Mouse (Mus musculus) midbrain, embryonic 12.5 days (tissue): ENCODE data around the gene Traf3ip1. TPM values are rescaled to one million over a fixed set of nuclear protein-coding genes. Genes with fewer than 3 reads are reported as not detected.

Experiments used
- ATAC-seq: fragments of 200-750 bp; cut with Nextera tagmentation; 2 replicates; pipeline ENCODE4 v1.8.0; 2017; ENCODE audit warnings: low read depth, moderate TSS enrichment, moderate library complexity; ENCODE audit not compliant: low FRiP score
- H3K27ac ChIP-seq: fragments of 300-500 bp; sonication (generic); replicated peaks from 2 replicates; pipeline ENCODE4 v1.5.1; 2016; ENCODE audit warnings: mild to moderate bottlenecking
- H3K27me3 ChIP-seq: fragments of 300-500 bp; sonication (generic); 2 replicates; pipeline ENCODE4 v1.6.1; 2016; ENCODE audit warnings: mild to moderate bottlenecking
- H3K36me3 ChIP-seq: fragments of 300-500 bp; sonication (generic); 2 replicates; pipeline ENCODE4 v1.6.1; 2016
- H3K4me1 ChIP-seq: fragments of 300-500 bp; sonication (generic); 2 replicates; pipeline ENCODE4 v1.6.1; 2016
- H3K4me2 ChIP-seq: fragments of 300-500 bp; sonication (generic); replicated peaks from 2 replicates; pipeline ENCODE4 v1.6.1; 2016; ENCODE audit warnings: mild to moderate bottlenecking, moderate library complexity
- H3K4me3 ChIP-seq: fragments of 300-500 bp; sonication (generic); 2 replicates; pipeline ENCODE4 v1.5.1; 2016; ENCODE audit warnings: mild to moderate bottlenecking
- H3K9ac ChIP-seq: fragments of 300-500 bp; sonication (generic); replicated peaks from 2 replicates; pipeline ENCODE4 v1.6.1; 2016; ENCODE audit warnings: mild to moderate bottlenecking, moderate library complexity
- H3K9me3 ChIP-seq: fragments of 300-500 bp; sonication (generic); 2 replicates; pipeline ENCODE4 v1.6.1; 2016; ENCODE audit warnings: mild to moderate bottlenecking
- WGBS: fragments of 180-500 bp; shearing (Covaris S2); methylation state at CpG from one replicate; pipeline ENCODE4 v1.1.7; 2016; 5-methylcytosine and 5-hydroxymethylcytosine counted together
- polyA plus RNA-seq: library from polyadenylated mRNA; unstranded; fragments of >200 nt; fragmentation: Nextera tagmentation; extraction: Ambion mirVana; gene quantifications from 2 replicates; pipeline ENCODE4 v1.2.1, GENCODE M21; 2016

Traf3ip1 gene
- polyA plus RNA-seq, 1 experiment from 2014 or later: 12.6 TPM

- no peak for ATAC-seq
- Histone ChIP-seq H3K9me3 (no peaks in the 10 kb centered on the region), H3K27ac (0 out of 2 replicates have a peak overlapping the region, but pooled peaks have one; percentile 0), H3K4me3 (no peak overlapping the region), H3K27me3 (peaks cover 23% of the 10 kb centered on the region), H3K4me1 (peaks cover 35% of the 10 kb centered on the region), H3K4me2 (no peak overlapping the region), H3K36me3 (no peaks in the 10 kb centered on the region), H3K9ac (no peak overlapping the region)
- 27% methylated on average over 11 of the region's 11 CpGs for WGBS
Measured at GRCm38 (mm10) chr1:91456301-91456801, 38.1 kb upstream of the Traf3ip1 start.

GRCm38 (mm10) chr1:91457116-91457515 lies 37.3 kb upstream of the Traf3ip1 start:
- WGBS: 87% methylated on average over 4 of the region's 4 CpGs
- no peaks in the 10 kb centered on the region for H3K9me3 ChIP-seq
- H3K4me3 ChIP-seq: no peak overlapping the region
- H3K4me1 ChIP-seq: peaks cover 35% of the 10 kb centered on the region
- H3K27ac ChIP-seq: no peak overlapping the region
- H3K27me3 ChIP-seq: peaks cover 23% of the 10 kb centered on the region
- ATAC-seq: no peak
- H3K9ac ChIP-seq: no peak overlapping the region
- H3K36me3 ChIP-seq: no peaks in the 10 kb centered on the region
- H3K4me2 ChIP-seq: no peak overlapping the region

GRCm38 (mm10) chr1:91457698-91458097 lies 36.7 kb upstream of the Traf3ip1 start:
- 82% methylated on average over 5 of the region's 5 CpGs for WGBS
- Histone ChIP-seq H3K9me3 (no peaks in the 10 kb centered on the region), H3K27ac (no peak overlapping the region), H3K4me3 (no peak overlapping the region), H3K27me3 (peaks cover 23% of the 10 kb centered on the region), H3K4me2 (peak overlapping the region; percentile 77), H3K9ac (peak overlapping the region; percentile 60; the same call in 1 of the 2 replicates), H3K4me1 (peaks cover 35% of the 10 kb centered on the region), H3K36me3 (no peaks in the 10 kb centered on the region)
- no peak for ATAC-seq

- ATAC-seq: no peak
- 29% methylated on average over 8 of the region's 8 CpGs for WGBS
- H3K4me3 ChIP-seq: peak overlapping the region; percentile 69
- H3K9ac ChIP-seq: peak overlapping the region; percentile 60
- peak overlapping the region; percentile 77 for H3K4me2 ChIP-seq
- no peak overlapping the region for H3K27ac ChIP-seq
- peaks cover 35% of the 10 kb centered on the region for H3K4me1 ChIP-seq
- H3K36me3 ChIP-seq: no peaks in the 10 kb centered on the region
- no peaks in the 10 kb centered on the region for H3K9me3 ChIP-seq
- peaks cover 25% of the 10 kb centered on the region for H3K27me3 ChIP-seq
Measured at GRCm38 (mm10) chr1:91458223-91458861, 36.1 kb upstream of the Traf3ip1 start.

GRCm38 (mm10) chr1:91459059-91459809 lies 35.2 kb upstream of the Traf3ip1 start, which contains the start of gene Per2:
Per2 (minus strand) TSS chr1:91459324.
- Histone ChIP-seq H3K27ac (peak within 1 kb of the TSS; percentile 58), H3K9ac (peak within 1 kb of the TSS; percentile 60), H3K4me3 (peak within 1 kb of the TSS; percentile 69), H3K36me3 (no peaks in the 10 kb centered on the region), H3K4me2 (peak within 1 kb of the TSS; percentile 77), H3K27me3 (peaks cover 30% of the 10 kb centered on the region), H3K4me1 (peaks cover 35% of the 10 kb centered on the region), H3K9me3 (no peaks in the 10 kb centered on the region)
- WGBS: under 1% methylated on average over 91 of the region's 91 CpGs
- peak; percentile 97 for ATAC-seq

- no peak for ATAC-seq
- Histone ChIP-seq H3K4me1 (peaks cover 35% of the 10 kb centered on the region), H3K27me3 (peaks cover 30% of the 10 kb centered on the region), H3K27ac (peak overlapping the region; percentile 58), H3K4me3 (peak overlapping the region; percentile 69), H3K9me3 (no peaks in the 10 kb centered on the region), H3K4me2 (peak overlapping the region; percentile 77), H3K9ac (peak overlapping the region; percentile 41), H3K36me3 (no peaks in the 10 kb centered on the region)
- 43% methylated on average over 7 of the region's 7 CpGs for WGBS
Measured at GRCm38 (mm10) chr1:91460069-91460468, 34.4 kb upstream of the Traf3ip1 start.

- Histone ChIP-seq H3K4me1 (peaks cover 31% of the 10 kb centered on the region), H3K9me3 (no peaks in the 10 kb centered on the region), H3K27ac (no peak overlapping the region), H3K36me3 (no peaks in the 10 kb centered on the region), H3K9ac (no peak overlapping the region), H3K27me3 (peaks cover 30% of the 10 kb centered on the region), H3K4me2 (no peak overlapping the region), H3K4me3 (no peak overlapping the region)
- WGBS: 36% methylated on average over 4 of the region's 4 CpGs
- no peak for ATAC-seq
Measured at GRCm38 (mm10) chr1:91460564-91460963, 33.9 kb upstream of the Traf3ip1 start.

- no peak overlapping the region for H3K27ac ChIP-seq
- no peaks in the 10 kb centered on the region for H3K9me3 ChIP-seq
- WGBS: 86% methylated on average over 13 of the region's 13 CpGs
- H3K4me2 ChIP-seq: no peak overlapping the region
- H3K9ac ChIP-seq: no peak overlapping the region
- no peaks in the 10 kb centered on the region for H3K36me3 ChIP-seq
- ATAC-seq: no peak
- peaks cover 10% of the 10 kb centered on the region for H3K4me1 ChIP-seq
- no peak overlapping the region for H3K4me3 ChIP-seq
- peaks cover 14% of the 10 kb centered on the region for H3K27me3 ChIP-seq
Measured at GRCm38 (mm10) chr1:91463336-91463995, 31.0 kb upstream of the Traf3ip1 start.

GRCm38 (mm10) chr1:91464436-91464835 lies 30.0 kb upstream of the Traf3ip1 start:
- H3K9me3 ChIP-seq: no peaks in the 10 kb centered on the region
- H3K27me3 ChIP-seq: peaks cover 11% of the 10 kb centered on the region
- H3K4me1 ChIP-seq: peaks cover 6% of the 10 kb centered on the region
- no peak overlapping the region for H3K27ac ChIP-seq
- 66% methylated on average over 5 of the region's 5 CpGs for WGBS
- no peak overlapping the region for H3K4me2 ChIP-seq
- no peak overlapping the region for H3K4me3 ChIP-seq
- H3K9ac ChIP-seq: no peak overlapping the region
- ATAC-seq: no peak
- H3K36me3 ChIP-seq: no peaks in the 10 kb centered on the region

- no peaks in the 10 kb centered on the region for H3K36me3 ChIP-seq
- no peak overlapping the region; the same call in 1 of the 2 replicates for H3K9ac ChIP-seq
- ATAC-seq: no peak
- H3K4me2 ChIP-seq: no peak overlapping the region
- WGBS: 20% methylated on average over 1 of the region's 1 CpGs
- peaks cover 11% of the 10 kb centered on the region for H3K27me3 ChIP-seq
- no peaks in the 10 kb centered on the region for H3K9me3 ChIP-seq
- no peaks in the 10 kb centered on the region for H3K4me1 ChIP-seq
- no peak overlapping the region for H3K27ac ChIP-seq
- no peak overlapping the region for H3K4me3 ChIP-seq
Measured at GRCm38 (mm10) chr1:91465244-91465643, 29.2 kb upstream of the Traf3ip1 start.

GRCm38 (mm10) chr1:91466186-91466585 lies 28.3 kb upstream of the Traf3ip1 start:
- no peaks in the 10 kb centered on the region for H3K4me1 ChIP-seq
- no peaks in the 10 kb centered on the region for H3K36me3 ChIP-seq
- H3K9ac ChIP-seq: no peak overlapping the region
- no peak overlapping the region for H3K4me3 ChIP-seq
- no peak overlapping the region for H3K27ac ChIP-seq
- no peak for ATAC-seq
- H3K9me3 ChIP-seq: no peaks in the 10 kb centered on the region
- no peak overlapping the region for H3K4me2 ChIP-seq
- 92% methylated on average over 6 of the region's 6 CpGs for WGBS
- H3K27me3 ChIP-seq: peaks cover 7% of the 10 kb centered on the region; the same call in 1 of the 2 replicates
